Mouse (Mus musculus): ENCODE results near the gene Lzic.

Gene Lzic

GRCm38 (mm10) chr4:149484566-149484965 is 463 bp upstream of the Lzic start:
- no peak for DNase-seq

GRCm38 (mm10) chr4:149485825-149486206 is 787 bp downstream of the Lzic start:
- DNase-seq = peak in 1 of 2 experiments; percentile 31

- no peak for DNase-seq
These were observed 2.7 kb downstream of the Lzic start for GRCm38 (mm10) chr4:149487729-149488128.

GRCm38 (mm10) chr4:149489415-149490240 is 4.6 kb downstream of the Lzic start:
- no peak for DNase-seq

DNA sequence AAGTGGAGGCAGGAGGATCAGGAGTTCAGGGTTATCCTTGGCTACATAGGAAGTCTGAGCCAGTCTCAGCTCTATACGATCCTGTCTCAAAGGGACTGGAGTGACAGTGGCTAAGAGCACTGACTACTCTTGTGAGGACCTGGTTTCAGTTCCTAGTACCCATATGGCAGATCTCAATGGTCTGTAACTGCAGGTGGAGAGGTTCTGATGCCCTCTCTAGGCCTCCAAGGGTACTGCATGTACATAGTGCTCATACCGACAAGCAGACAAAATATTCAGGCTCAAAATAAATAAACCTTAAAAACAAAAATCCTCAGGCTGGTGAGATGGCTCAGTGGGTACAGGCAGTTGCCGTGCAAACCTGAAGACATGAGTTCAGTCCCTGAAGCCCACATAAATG is 6.1 kb downstream of the Lzic start:
- no peak for DNase-seq

DNA sequence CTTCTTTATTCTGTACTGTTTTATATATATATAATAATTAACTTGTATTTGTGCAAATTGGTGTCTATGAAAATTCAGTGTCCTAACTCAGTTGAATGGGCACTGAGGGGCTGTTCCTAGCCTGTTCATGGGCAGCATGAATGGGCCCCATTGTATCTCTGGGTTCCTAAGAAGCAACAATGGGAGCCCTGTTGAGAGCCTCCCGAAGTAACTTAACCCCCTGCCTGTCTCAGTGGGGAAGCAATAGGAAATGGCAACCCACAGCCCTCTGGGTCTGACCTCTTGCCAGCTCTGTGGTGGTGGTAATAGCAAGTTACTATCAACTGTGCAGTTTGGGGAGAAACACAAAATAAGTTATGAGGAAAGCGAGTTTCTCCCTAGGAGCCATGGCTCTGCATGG is 11.6 kb downstream of the Lzic start:
- no peak for DNase-seq

DNA sequence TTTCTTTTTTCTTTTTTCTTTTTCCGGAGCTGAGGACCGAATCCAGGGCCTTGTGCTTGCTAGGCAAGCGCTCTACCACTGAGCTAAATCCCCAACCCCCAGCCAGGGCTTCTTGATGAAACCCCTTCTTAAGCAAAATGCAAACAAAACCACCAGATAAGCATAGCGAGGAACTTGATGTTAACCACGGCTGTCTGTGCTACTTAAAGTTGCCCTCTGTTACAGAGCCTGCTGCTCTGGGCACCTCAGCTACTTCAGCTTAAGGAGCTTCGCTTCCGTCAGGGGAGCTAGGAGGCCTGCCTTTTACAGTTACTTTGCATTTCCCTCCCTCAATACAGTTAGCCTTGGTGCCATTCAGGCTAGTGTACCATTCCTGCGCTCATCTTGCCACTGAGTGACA is 13.9 kb downstream of the Lzic start:
- DNase-seq = no peak

DNA sequence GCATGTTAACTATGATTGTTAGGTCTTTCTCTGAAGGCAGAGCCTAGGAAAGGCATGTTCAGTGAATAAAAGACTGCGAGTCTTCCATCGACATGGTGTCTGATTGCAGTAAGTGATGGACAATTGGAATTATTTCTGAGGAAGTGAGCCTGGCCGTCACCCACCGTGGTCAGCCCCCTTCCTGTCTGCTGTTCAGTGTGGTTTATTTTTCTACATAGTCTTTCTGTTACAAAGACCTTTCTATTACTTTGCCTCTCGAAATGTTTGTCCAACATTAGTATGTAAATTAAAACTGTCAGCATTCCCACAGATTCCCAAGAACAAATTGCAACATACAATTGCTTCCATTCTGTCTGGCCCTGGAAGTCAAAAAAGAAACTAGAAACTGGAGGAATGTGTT is 14.8 kb downstream of the Lzic start:
- no peak for DNase-seq

- DNase-seq = no peak
These were observed 19.3 kb downstream of the Lzic start for GRCm38 (mm10) chr4:149504363-149504762.

GRCm38 (mm10) chr4:149504858-149505257 is 19.8 kb downstream of the Lzic start:
- no peak for DNase-seq

DNA sequence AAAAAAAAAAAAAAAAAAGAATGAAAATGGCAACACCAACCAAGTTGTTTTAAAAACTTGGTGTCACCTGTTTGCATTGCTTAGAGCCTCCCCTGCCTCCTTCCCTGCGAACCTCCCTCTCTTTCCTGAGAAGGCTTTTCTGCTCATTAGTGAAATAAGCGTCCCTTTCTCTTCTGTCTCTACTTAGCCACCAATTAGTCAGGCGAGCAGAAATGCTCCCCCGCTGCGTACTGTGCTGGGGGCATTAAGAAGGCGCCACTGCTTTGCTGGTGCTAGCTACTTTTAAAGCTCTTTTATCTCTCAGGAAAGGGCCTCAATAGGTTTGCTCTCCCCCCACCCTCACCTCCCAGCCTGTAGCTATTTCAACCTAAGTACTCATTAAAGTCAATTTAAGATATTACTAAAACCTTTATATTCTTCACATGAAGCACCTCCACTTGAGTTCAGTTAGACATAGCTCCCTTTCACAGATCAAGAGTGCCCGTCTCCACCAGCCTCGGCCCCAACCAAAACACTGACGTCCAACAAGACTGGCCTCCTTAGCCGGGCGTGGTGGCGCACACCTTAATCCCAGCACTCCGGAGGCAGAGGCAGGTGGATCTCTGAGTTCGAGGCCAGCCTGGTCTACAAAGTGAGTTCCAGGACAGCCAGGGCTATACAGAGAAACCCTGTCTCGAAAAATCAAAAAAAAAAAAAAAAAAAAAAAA is 20.4 kb downstream of the Lzic start:
- DNase-seq = no peak

GRCm38 (mm10) chr4:149506904-149507303 is 21.9 kb downstream of the Lzic start:
- no peak for DNase-seq

GRCm38 (mm10) chr4:149511221-149511646 is 26.2 kb downstream of the Lzic start:
- no peak for DNase-seq

- DNase-seq = no peak
These were observed 27.0 kb downstream of the Lzic start for GRCm38 (mm10) chr4:149512072-149512471.

DNA sequence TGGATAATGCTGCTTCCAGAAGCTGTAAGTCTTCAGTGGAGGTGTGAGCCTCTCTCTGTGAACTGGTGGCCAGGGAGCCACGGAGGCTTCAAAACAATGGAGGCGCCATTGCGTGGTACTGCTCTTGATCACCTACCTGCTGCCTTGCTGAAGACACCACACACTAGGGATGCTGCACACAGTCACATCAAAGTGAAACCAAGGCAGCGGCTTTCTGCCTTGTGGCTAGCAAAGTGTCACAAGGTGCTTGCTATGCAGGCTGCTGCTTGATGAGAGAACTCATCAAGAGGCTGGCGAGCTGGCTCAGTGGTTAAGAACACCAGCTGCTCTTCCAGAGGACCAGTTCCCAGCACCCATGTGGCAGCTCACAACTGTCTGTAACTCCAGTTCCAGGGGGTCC is 30.7 kb downstream of the Lzic start:
- DNase-seq = peak in 1 of 2 experiments; percentile 10

DNA sequence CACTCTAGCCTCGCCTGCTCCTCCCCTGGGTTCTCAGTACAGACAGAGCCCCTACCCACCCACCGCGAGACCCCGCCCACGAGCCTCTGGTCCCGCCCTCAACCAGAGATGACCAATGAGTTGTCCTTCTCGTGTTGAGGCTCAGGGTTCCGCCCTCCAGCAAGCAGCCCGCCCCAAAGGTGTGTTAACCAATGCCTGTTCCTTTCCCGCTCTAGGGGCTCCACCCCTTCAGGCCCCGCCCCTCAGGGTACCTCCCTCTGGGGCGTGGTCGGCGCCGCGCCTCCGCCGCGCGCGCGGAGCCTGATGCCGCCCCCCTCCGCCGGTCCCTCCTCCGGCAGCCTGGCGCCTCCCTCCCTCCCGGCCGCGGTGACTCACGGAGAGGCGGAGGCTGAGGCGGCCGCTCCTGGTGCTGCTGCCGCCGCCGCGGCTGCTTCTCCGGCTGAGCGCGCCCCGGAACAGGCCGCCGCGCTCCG is 32.9 kb downstream of the Lzic start, which contains the start of gene Ctnnbip1:
Gene Ctnnbip1 (plus strand): TSS at position 369 of the 473 bp plus-strand sequence.
- peak; percentile 90 to 91 for DNase-seq

DNA sequence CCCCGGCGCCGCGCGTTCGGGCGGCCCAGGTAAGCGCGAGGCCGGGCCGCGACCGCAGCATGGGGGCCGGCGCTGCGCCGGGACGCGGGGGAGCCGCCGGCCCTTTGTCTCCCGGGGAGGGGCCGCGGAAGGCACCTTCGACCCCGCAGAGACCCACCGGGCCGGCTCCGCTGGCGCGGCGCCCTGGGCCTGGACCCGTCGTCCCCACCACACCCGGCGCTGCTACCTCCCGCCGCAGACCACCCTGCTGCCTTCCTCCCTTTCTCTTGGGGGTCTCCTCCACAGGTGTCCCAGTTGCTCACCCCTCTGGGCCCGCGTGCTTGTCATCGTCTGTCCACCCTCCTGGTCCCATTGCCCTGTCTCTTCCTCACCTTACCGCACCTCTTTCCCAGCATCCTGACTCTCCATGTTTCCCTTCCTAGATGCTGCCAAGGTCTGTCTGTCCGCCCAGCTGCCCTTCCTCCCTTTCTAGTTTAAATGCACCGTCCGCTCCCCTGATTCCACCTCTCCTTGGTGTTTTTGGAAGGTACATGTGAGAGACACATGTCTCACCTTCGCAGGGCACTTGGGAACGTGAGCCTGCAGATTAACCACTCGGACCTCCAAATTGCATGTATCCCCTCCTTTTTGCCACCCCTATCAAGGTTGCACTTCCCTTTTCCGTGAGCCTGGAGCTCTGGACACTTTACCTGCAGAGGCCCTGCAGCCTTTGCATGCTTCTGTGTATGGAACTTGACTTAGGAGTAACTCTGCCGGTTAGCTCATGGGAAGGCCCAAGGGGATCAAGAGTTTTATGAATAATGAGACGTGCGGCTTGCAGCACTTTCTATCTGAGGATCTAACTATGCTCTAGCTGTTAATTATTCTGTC is 33.6 kb downstream of the Lzic start:
- peak; percentile 11 to 28 for DNase-seq

GRCm38 (mm10) chr4:149521258-149521657 is 36.2 kb downstream of the Lzic start:
- no peak for DNase-seq

DNA sequence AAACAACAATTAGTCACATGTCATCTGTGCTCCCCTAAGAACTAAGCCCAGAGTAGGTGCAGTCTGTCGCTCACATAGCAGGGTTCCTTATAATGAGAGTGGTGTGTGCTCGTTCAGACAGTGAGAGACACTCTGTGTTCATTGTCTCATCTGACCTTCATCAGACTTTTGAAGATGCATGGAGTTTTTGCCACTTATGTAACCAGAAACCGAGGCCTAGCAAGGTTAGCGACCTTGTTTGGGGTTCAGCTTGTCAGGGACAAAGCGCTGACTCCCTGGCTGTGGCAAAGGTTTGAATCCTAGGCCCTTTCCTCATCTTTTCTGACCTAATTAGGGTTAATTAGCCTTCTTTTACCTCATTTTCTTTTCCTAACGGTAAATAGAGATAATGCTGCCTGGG is 38.9 kb downstream of the Lzic start:
- no peak for DNase-seq

DNA sequence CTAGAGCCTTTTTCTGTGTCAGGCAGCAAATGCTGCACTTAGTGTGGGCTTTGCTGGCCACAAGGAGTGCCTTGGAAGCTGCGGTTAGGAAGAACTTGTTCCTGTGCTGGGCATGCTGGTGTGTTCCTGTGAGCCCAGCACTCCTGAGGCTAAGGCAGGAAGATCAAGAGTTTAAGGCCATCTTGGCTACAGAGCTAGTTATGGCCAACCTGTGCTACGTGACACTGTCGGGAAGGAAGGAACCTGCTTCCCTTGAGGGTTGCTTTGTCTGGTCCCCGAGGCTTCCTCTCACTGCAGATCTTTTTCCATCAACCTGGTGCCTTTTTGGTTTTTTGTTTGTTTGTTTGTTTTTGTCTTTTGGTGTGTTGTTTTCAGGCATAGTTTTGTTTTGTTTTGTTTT is 40.1 kb downstream of the Lzic start:
- DNase-seq = no peak

DNA sequence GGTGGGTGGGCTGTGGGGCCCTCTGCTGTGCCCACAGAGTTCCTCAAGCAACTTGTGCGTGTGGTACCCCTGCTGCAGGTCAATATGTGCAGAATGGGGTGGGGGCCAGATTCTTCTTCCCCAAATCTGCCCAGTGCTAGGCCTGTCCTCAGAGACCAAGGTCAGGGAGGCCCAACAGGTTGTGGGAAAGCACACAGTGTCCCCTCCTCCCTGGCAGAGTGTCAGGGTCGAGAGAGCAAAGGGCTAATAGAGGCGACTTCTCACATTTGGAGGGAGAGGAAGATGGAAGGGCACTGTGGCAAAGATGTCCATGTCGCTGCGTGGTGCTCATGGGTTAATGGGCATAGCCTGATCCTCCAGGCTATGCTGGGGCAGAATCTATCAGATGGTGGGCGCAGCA is 40.8 kb downstream of the Lzic start:
- DNase-seq = no peak

- no peak for DNase-seq
These were observed 41.3 kb downstream of the Lzic start for GRCm38 (mm10) chr4:149526330-149526729.

Measured in thymus, adult 18-20 months (tissue).